Mouse (Mus musculus): ENCODE results near the gene Thumpd3.

GRCm38 (mm10) chr6:113030970-113031660 lies 14.9 kb upstream of the Thumpd3 start:
- TF ChIP-seq SMC3 (IDR thresholded peaks at IDR 0.05; ENCODE audit: low read depth, low read length) (no peak), CHD1 (IDR thresholded peaks at IDR 0.05; ENCODE audit: low read depth, low read length) (no peak), JUND (IDR thresholded peaks at IDR 0.05; ENCODE audit: low read depth, low read length) (no peak), MAFK (IDR thresholded peaks at IDR 0.05; ENCODE audit: borderline replicate concordance, low read depth, low read length) (no peak), EP300 (IDR thresholded peaks at IDR 0.05; ENCODE audit: low read depth in 1 of 2, low read length in 2 of 2) (no peak), UBTF (IDR thresholded peaks at IDR 0.05; ENCODE audit: borderline replicate concordance, insufficient read depth, low read depth, low read length) (no peak), TAL1 (IDR thresholded peaks at IDR 0.05; ENCODE audit: low read length) (no peak)
